Mouse (Mus musculus): ENCODE measurements around the gene Nt5c2.

- peak; percentile 50 for TF ChIP-seq CTCF (IDR thresholded peaks at IDR 0.05; ENCODE audit: insufficient read depth, low read length)
- no peak for TF ChIP-seq POLR2A (IDR thresholded peaks at IDR 0.05; ENCODE audit: borderline replicate concordance, extremely low read depth, low read depth, low read length)
Observed at GRCm38 (mm10) chr19:46878346-46878745, 136.6 kb downstream of the Nt5c2 start.

All from lung, adult 2 months (tissue).